Mouse (Mus musculus): ENCODE data around the gene 2310022B05Rik.

The 2310022B05Rik gene

DNA sequence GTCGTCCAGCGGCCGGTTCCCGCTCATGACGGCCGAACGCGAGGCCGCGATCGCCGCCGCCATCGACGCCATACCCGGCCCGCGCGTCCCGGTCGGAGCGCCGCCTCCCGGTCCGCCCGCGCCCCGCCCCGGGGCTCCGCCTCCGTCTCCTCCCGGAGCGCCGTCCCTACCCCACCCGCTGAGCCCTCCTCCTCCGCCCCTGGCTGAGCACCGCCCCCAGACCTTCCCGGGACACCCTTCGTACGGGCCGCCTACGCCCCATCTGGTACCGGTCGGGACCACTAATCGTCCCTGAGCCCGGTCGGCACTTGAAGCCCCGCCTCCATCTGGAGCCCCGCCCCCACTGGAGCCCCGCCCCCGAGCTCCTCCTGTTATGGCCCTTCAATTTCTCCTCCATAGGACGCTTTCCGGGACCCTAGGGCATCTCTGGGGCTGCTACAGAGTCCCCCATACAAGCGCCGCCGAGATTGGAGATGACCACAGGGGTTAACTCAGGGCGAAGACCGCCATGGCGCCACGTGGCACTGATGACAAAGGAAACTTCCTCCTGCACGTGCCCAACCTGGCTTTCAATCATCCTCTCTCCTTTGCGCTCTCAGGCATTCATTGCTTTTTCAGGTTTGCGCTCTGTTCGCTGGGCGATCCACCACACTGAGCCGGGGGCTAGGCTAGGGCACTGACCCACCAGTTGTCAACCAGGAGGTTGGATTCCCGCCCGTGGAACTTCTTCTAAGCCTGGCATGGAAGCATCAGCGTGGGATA lies at the start of gene 2310022B05Rik:
Gene 2310022B05Rik (minus strand): TSS at position 258 of the 762 bp plus-strand sequence.
- peak; percentile 89 for DNase-seq

- DNase-seq, result no peak
Measured at GRCm38 (mm10) chr8:124705823-124706222, 42.7 kb upstream of the 2310022B05Rik start.

DNA sequence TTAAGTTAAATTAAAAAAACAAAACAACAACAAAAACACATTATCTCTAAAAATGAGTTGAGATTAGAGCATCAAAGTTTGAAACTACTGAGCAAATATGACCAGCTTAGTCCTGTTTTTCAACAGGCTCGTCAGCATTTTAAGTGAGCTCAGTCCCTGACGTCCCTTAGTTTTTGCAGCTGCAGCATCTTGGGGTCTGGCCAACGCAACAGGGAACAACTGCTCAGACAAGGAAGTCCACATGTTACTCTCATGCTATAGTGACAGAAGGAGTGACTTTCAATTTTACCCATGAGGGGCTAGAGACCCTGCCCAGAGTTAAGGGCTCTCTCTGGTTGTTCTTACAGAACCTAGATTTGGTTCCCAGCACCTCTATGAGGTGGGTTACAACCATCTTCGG lies 41.2 kb upstream of the 2310022B05Rik start:
- no peak for DNase-seq

DNA sequence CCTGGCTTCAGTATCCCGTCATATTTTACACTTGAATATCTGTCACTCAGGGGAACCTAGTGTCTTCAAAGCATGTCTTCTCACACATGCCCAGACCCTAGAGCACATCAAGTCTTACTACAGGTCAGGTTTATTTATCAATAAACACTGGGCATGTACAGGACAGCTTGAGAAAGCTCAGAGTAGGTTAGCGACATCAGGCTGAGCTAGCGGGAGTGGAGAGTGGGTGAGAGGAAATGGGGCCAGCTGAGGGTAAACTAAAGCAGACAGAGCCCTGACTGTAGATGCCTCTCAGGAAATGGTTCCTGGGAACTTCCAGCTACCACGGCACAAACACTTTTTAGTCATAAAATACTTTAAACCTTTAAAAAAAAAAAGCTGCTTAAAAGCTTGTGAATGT lies 40.4 kb upstream of the 2310022B05Rik start:
- DNase-seq, result no peak

DNA sequence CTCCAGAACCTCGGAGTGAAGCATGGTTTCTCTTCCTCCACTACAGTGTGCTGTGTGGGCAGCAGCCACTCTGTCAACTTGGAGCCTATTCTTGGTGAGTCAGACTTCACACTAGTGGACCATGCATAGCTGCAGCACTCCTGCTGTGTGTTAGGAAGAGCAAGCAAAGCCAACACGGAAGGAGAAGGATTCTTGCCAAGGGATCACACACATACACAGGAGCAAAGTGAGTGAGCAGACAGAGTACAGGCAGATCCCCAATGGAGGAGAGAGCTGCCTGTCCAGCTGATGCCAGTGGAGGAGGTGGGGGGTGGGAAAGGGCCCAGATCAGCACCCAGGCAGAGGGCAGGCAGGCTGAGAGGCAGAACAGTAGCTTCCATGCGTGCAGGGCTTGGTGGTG lies 39.0 kb upstream of the 2310022B05Rik start:
- no peak for DNase-seq

DNA sequence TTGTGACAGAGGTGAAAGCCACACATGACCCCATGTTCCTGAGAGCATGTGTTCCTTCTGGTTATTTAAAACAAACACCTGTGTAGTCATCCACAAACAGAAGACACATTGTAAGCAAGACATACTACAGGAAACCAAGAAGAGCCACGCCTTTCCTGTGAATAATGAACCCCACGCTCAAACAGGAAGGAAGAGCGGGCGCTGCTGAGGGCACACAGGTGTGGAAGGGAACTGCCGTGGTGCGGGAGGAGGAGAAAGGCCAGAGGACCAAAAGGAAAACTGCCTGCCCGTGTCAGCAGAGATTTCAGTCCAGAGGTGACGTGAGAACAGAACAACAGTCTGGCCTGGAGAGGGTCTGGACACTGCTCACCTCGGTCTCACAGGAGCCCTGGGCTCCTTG lies 37.9 kb upstream of the 2310022B05Rik start:
- DNase-seq, result no peak

DNA sequence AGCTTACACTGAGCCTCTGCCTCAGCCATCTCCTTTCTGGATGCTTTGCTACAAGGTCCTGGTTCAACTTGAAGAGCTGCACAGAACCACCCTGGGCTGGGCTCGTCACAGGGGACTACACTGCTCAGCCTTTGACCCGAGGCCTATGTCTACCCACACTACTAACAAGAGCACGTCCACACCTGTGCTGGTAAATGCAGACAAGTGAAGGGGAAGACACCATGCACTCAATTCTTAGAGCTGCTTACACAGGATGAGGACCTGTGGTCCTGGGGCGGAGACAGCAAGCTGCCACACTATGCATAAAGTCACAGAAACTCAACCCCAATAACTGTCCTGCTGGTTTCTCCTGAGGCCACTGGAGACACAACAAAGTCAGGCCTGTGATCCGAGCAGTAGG lies 37.1 kb upstream of the 2310022B05Rik start:
- no peak for DNase-seq

GRCm38 (mm10) chr8:124695424-124696100 lies 32.4 kb upstream of the 2310022B05Rik start:
- no peak for DNase-seq

DNA sequence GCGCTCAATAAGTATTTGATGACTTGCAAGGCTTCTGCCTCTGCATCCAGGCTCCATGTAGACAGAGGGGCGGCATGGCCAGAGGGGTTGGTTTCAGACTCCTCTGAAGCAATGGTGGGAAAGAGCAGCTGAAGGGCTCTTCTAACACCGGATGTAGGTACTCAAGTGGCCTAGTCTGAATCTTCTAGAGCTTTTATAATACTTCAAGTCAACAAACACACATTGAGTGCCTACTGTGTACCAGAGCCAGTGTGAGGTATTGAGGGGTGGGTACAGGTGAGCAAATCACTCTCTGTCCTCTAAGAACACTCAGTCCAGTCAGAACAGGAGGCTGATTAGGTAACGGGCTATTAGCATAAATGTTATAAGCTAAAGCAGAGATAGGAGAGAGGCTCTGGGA lies 28.5 kb upstream of the 2310022B05Rik start:
- no peak for DNase-seq

DNA sequence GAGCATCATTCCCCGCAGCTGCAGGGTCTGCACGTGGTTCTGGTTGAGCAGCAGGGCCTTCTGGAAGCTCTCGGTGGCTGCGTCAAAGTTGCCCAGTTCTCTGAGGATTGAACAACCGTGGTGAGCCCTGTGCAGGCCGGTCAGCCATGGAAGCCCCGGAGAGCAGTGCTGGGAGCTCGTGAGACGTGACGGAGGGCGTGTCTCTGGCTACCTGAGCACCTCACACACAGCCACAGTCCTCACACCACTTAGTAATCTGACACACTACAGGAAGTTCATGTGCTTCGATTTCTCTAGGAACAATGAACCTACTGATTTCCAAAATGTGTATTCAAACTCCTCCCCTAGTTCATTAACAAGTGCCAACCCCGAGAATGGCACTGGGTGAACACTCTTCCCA lies 25.7 kb upstream of the 2310022B05Rik start:
- no peak for DNase-seq

- no peak for DNase-seq
Measured at GRCm38 (mm10) chr8:124682218-124682617, 19.0 kb upstream of the 2310022B05Rik start.

DNA sequence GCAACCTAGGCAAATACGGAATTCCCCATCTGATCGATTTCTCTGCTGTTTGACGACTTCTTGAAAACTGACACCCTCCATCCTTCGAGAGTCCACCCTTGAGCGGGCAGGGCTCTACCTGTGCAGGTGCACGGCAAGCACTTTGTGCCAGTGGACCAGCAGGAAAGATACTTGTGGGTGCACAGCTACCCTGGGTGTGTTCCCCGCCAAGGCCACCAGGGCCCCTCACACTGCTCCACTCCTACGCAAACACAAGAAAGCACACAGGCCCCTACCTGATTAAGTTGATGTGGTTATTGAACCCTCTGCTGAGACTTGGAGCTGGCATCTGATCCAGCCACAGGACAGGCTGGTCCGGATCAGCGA lies 18.6 kb upstream of the 2310022B05Rik start:
- DNase-seq, result no peak

- no peak for DNase-seq
Measured at GRCm38 (mm10) chr8:124681077-124681791, 18.1 kb upstream of the 2310022B05Rik start.

DNA sequence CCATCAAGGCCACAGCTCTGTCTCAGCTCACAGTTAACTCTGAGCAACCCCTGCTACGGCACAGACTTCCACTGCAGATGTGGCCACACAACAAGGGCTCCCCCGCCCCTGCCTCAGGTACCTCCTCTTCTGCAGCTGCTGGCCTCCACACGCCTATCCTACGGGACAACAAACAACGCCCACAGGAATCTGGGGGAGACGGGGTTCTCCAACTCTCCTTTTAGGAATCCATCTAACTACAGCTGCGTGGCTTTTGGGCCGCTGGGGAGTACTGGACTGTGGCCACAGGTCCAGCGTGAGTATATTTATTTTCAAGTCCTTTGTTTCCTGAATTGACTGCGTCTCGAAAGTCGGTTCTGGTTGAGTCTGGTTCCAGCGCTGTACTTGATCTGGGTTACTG lies 15.1 kb upstream of the 2310022B05Rik start:
- DNase-seq, result no peak

- peak; percentile 82 for DNase-seq
Measured at GRCm38 (mm10) chr8:124677486-124677885, 14.3 kb upstream of the 2310022B05Rik start.

GRCm38 (mm10) chr8:124677078-124677477 lies 13.9 kb upstream of the 2310022B05Rik start:
- no peak for DNase-seq

DNA sequence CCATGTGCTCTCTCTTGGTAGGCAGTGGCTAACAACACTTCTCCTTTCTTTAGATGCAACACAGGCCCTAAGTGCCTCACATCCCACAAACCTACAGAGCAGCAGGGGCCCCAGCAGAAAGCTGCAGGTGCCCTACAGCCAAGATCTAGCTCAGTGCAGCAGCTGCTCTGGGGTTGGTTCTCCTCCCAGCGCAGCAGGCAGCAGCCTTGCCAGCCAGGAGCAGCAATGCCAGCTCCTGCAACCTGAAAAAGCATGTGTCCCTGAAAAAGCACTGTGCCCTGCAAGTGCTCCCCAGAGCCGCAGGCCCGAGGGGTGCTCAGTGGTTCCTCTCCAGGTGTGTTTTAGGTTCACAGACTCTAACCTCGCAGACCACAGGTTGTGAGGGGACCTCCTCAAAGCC lies 13.5 kb upstream of the 2310022B05Rik start:
- DNase-seq, result no peak

DNA sequence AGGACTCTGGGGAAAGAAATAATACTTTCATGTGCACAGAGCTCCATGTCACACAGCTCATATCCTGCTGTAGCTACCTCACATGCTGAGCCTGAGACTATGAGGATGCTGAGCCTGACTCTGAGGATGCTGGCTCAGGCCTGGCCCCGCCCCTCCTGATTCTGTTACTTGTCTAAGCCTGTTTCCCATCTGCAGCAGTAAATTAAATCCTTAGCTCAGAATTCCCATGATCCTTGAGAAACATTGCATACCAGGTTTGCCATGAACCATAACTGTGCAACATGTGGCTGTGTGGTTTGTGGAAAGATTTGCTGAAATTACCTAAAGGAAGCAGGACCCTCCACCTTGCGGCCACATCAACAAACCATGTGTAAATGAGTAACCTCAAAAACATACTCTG lies 9.2 kb upstream of the 2310022B05Rik start:
- DNase-seq, result no peak

DNA sequence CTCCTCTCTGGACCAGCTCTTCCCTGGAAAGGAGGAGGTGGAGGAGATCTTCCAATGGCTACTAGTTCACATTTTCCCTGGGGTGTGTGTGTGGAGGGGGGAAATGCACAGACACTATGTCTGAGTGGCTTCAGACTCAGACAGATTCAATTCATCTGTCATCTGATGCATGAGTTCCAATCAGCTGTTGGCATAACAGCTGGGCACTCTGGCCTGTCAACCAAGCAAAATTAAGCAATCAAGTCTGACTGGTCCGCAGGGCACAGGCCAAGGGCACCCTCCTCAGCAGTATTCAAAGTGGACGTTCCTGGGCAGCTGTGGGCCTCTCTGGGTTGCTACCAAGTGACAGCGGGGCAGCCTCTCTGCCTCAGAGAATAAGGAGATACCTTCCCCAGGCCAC lies 5.6 kb upstream of the 2310022B05Rik start:
- DNase-seq, result no peak

GRCm38 (mm10) chr8:124664414-124664813 lies 1.2 kb upstream of the 2310022B05Rik start:
- DNase-seq, result no peak

- DNase-seq, result no peak
Measured at GRCm38 (mm10) chr8:124663874-124664230, 683 bp upstream of the 2310022B05Rik start.

DNA sequence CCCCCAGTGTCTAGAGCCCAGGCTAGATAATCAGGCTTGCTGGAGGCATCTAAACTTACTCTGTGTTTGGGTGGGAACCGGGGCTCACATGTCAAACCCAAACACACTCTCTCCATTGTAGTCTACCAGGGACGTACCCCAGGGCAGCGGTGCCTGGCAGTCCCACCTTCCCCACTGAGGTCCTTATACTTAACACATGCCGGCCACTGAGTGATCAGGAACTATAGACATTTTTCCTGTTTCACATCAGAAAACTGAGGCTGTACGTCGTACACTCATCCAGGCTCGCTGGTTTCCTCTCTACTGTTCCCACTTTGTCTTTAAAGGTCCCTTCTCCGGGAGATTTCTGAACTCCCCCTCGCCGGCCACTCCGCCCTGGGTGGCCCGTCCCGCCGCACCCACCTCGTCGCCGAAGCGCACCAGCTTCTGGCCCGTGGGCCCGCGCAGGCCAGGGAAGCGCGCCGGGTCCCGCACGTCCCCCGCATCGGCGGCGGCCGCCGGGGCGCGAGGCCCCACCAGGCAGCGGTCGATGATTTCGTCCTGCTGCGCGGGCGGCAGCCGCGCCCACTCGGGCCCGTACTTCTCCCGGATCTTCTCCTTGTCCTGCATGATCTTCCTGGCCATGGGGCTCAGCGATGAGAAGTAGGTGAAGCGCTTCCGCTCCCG lies 590 bp downstream of the 2310022B05Rik start:
- DNase-seq, result peak; percentile 38

DNA sequence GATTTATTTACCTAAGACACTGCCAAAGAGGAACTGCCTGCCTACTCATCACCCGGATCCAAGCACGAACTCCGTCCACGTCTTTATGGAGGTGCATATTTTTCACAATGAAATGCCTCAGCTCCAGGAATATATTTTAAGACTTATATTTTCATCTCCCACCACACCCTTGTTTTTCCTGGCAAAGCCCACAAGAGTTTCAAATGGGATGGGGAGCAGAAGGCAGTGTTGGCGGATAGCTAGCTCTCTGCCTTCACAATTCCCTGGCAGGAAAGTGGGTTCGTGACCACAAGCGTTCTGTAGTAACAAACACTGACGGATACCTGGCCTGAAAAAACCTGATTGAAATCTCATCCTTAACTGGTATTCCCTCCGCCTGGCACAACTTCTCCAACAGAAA lies 1.4 kb downstream of the 2310022B05Rik start:
- no peak for DNase-seq

Data from kidney, adult 18-20 months (tissue).